Mouse (Mus musculus) stomach, postnatal 0 days (tissue): ENCODE measurements around the gene Pts. TPM values are rescaled to one million over a fixed set of nuclear protein-coding genes. Genes with fewer than 3 reads are reported as not detected.

Source experiments
- ATAC-seq: fragments of 200-750 bp; cut with Nextera tagmentation; 2 replicates; pipeline ENCODE4 v1.8.0; 2017; ENCODE audit not compliant: low FRiP score, low TSS enrichment
- DNase-seq: peaks from one replicate; pipeline ENCODE4 v3.0.0-alpha.2; 2016; ENCODE audit warnings: low spot score
- H3K27ac ChIP-seq: fragments of 300-500 bp; sonication (generic); replicated peaks from 2 replicates; pipeline ENCODE4 v1.5.1; 2014; ENCODE audit warnings: mild to moderate bottlenecking, control low read depth
- H3K27me3 ChIP-seq: fragments of 300-500 bp; sonication (generic); 2 replicates; pipeline ENCODE4 v1.6.1; 2014; ENCODE audit warnings: low read length; ENCODE audit not compliant: control insufficient read depth, insufficient read depth
- H3K36me3 ChIP-seq: fragments of 300-500 bp; sonication (generic); 2 replicates; pipeline ENCODE4 v1.6.1; 2014; ENCODE audit warnings: low read length, mixed read lengths; ENCODE audit not compliant: control insufficient read depth, insufficient read depth
- H3K4me1 ChIP-seq: fragments of 300-500 bp; sonication (generic); replicated peaks from 2 replicates; pipeline ENCODE4 v1.6.1; 2014; ENCODE audit warnings: antibody characterized with exemption; ENCODE audit not compliant: control insufficient read depth, insufficient read depth
- H3K4me2 ChIP-seq: fragments of 300-500 bp; sonication (generic); replicated peaks from 2 replicates; pipeline ENCODE4 v1.6.1; 2014; ENCODE audit warnings: low read depth, mild to moderate bottlenecking, control low read depth, moderate library complexity
- H3K4me3 ChIP-seq: fragments of 300-500 bp; sonication (generic); 2 replicates; pipeline ENCODE4 v1.5.1; 2014; ENCODE audit warnings: low read depth, low read length, control low read depth
- H3K9ac ChIP-seq: fragments of 300-500 bp; sonication (generic); 2 replicates; pipeline ENCODE4 v1.6.1; 2014; ENCODE audit warnings: mild to moderate bottlenecking, low read length, control low read depth, mixed read lengths
- H3K9me3 ChIP-seq: fragments of 300-500 bp; sonication (generic); 2 replicates; pipeline ENCODE4 v1.6.1; 2016; ENCODE audit warnings: low read length; ENCODE audit not compliant: control insufficient read depth
- CTCF ChIP-seq: IDR thresholded peaks from 2 replicates; pipeline ENCODE4 v1.5.1; 2016; ENCODE audit warnings: antibody characterized with exemption, low read depth, mild to moderate bottlenecking, moderate library complexity
- EP300 ChIP-seq: optimal IDR thresholded peaks from 2 replicates; pipeline ENCODE3; 2016; ENCODE audit warnings: antibody characterized with exemption
- WGBS: fragments of 180-500 bp; shearing (Covaris S2); extraction: QIAGEN DNeasy Blood & Tissue Kit; methylation state at CpG from one replicate; pipeline ENCODE4 v1.1.7; 2014; 5-methylcytosine and 5-hydroxymethylcytosine counted together
- polyA plus RNA-seq: library from polyadenylated mRNA; unstranded; fragments of >200 nt; fragmentation: Nextera tagmentation; extraction: Ambion mirVana; gene quantifications from 2 replicates; pipeline ENCODE4 v1.2.1, GENCODE M21; 2015

Gene Pts
- polyA plus RNA-seq, 1 experiment from 2014 or later = 83.8 TPM

- Histone ChIP-seq H3K9ac (no peak overlapping the region), H3K4me3 (peak overlapping the region; percentile 3; the same call in 1 of the 2 replicates), H3K4me2 (peak overlapping the region; percentile 15), H3K9me3 (no peaks in the 10 kb centered on the region), H3K36me3 (no peaks in the 10 kb centered on the region), H3K4me1 (no peaks in the 10 kb centered on the region), H3K27ac (no peak overlapping the region), H3K27me3 (no peaks in the 10 kb centered on the region)
- ATAC-seq = no peak
- no peak for DNase-seq
- TF ChIP-seq EP300 (no peak), CTCF (no peak)
- 45% methylated on average over 6 of the region's 6 CpGs for WGBS
Measured at GRCm38 (mm10) chr9:50496151-50496505, 32.4 kb downstream of the Pts start.

- TF ChIP-seq EP300 = no peak
- no peak for TF ChIP-seq CTCF
- 65% methylated on average over 10 of the region's 10 CpGs for WGBS
Measured at GRCm38 (mm10) chr9:50495405-50496150, 32.9 kb downstream of the Pts start.

GRCm38 (mm10) chr9:50494311-50494710 lies 34.2 kb downstream of the Pts start, which contains the start of gene Plet1:
TSS of gene Plet1 (plus strand) at chr9:50494525.
- TF ChIP-seq EP300 (no peak), CTCF (no peak)
- H3K4me2 ChIP-seq = peak within 1 kb of the TSS; percentile 32
- ATAC-seq (peak; percentile 86), DNase-seq (peak; percentile 73)
- H3K27ac ChIP-seq = peak within 1 kb of the TSS; percentile 70
- WGBS = 65% methylated on average over 6 of the region's 6 CpGs
- H3K9ac ChIP-seq = peak within 1 kb of the TSS; percentile 35; the same call in 1 of the 2 replicates
- no peaks in the 10 kb centered on the region for H3K36me3 ChIP-seq
- H3K27me3 ChIP-seq = no peaks in the 10 kb centered on the region
- H3K4me3 ChIP-seq = peak within 1 kb of the TSS; percentile 15
- no peaks in the 10 kb centered on the region for H3K4me1 ChIP-seq
- no peaks in the 10 kb centered on the region for H3K9me3 ChIP-seq

More at GRCm38 (mm10) chr9:50495405-50496150, 32.9 kb downstream of the Pts start:
- Histone ChIP-seq H3K36me3 (no peaks in the 10 kb centered on the region), H3K4me3 (peak overlapping the region; percentile 6; the same call in 1 of the 2 replicates), H3K27ac (peak overlapping the region; percentile 35; the same call in 1 of the 2 replicates), H3K4me1 (no peaks in the 10 kb centered on the region), H3K9me3 (no peaks in the 10 kb centered on the region), H3K4me2 (peak overlapping the region; percentile 32; the same call in 1 of the 2 replicates), H3K27me3 (no peaks in the 10 kb centered on the region), H3K9ac (no peak overlapping the region)
- ATAC-seq (peak; percentile 57; the same call in 1 of the 2 replicates), DNase-seq (peak; percentile 67)

GRCm38 (mm10) chr9:50493777-50494176 lies 34.7 kb downstream of the Pts start:
- Histone ChIP-seq H3K36me3 (no peaks in the 10 kb centered on the region), H3K27me3 (no peaks in the 10 kb centered on the region), H3K9me3 (no peaks in the 10 kb centered on the region), H3K27ac (peak overlapping the region; percentile 70; the same call in 1 of the 2 replicates), H3K4me2 (no peak overlapping the region), H3K4me3 (no peak overlapping the region), H3K9ac (no peak overlapping the region), H3K4me1 (no peaks in the 10 kb centered on the region)
- TF ChIP-seq EP300 (no peak), CTCF (no peak)
- ATAC-seq (peak; percentile 73), DNase-seq (peak; percentile 53)
- WGBS = 53% methylated on average over 2 of the region's 2 CpGs

GRCm38 (mm10) chr9:50491531-50492045 lies 36.9 kb downstream of the Pts start:
- no peak for DNase-seq

GRCm38 (mm10) chr9:50490836-50491235 lies 37.7 kb downstream of the Pts start:
- DNase-seq (no peak), ATAC-seq (0 out of 2 replicates have a peak, but pooled peaks have one; percentile 14)
- TF ChIP-seq EP300 (no peak), CTCF (no peak)
- Histone ChIP-seq H3K4me2 (no peak overlapping the region), H3K36me3 (no peaks in the 10 kb centered on the region), H3K4me3 (no peak overlapping the region), H3K9ac (no peak overlapping the region), H3K9me3 (no peaks in the 10 kb centered on the region), H3K27ac (no peak overlapping the region), H3K4me1 (no peaks in the 10 kb centered on the region), H3K27me3 (no peaks in the 10 kb centered on the region)

More at GRCm38 (mm10) chr9:50491531-50492045, 36.9 kb downstream of the Pts start:
- no peak overlapping the region for H3K27ac ChIP-seq
- no peak overlapping the region for H3K4me3 ChIP-seq
- 47% methylated on average over 2 of the region's 2 CpGs for WGBS
- H3K9me3 ChIP-seq = no peaks in the 10 kb centered on the region
- no peak for ATAC-seq
- H3K9ac ChIP-seq = no peak overlapping the region
- no peaks in the 10 kb centered on the region for H3K27me3 ChIP-seq
- H3K4me1 ChIP-seq = no peaks in the 10 kb centered on the region
- H3K36me3 ChIP-seq = no peaks in the 10 kb centered on the region
- no peak overlapping the region for H3K4me2 ChIP-seq
- TF ChIP-seq EP300 (no peak), CTCF (no peak)
